Mouse (Mus musculus): ENCODE measurements around the gene Htr5b.

Htr5b gene

DNA sequence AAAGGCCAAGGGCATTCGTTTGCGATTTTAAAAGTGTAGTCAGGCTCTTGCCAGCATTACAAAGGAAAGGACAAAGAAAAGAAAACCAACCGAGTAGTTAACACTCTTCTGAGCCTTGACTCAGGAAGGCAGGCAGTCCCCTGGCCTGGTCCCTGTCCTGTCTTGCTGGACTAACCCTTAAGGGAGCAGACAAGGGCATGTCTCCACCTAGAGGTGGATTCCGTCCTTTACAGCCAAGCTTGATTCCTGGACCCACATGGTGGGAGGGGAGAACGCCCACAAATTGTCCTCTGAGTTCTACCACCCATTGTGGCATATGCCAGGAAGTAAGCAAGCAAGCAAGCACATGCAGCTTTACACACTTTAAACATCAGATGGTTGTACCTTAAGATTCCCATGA is 38.0 kb downstream of the Htr5b start:
- in situ Hi-C loops (cut with MseI, MboI), result no loop called here

DNA sequence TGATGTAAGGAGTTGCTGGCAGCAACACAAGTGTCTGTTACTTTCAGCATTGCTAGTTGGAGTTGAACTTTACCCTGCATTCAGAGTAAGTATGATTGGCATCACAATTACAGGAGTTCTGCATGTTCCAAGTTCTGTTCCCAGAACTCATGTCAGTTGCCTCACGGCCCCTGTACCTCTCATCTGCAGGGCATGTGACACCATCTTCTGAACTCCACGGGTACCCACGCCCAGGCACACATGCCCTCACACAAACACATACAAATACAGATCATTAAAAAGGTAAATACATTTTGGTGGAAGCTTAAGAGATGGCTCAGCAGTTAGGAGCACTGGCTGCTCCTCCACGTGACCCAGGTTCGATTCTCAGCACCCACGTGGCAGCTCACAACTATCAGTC is 41.5 kb downstream of the Htr5b start:
- in situ Hi-C loops (cut with MseI, MboI), result no loop called here

DNA sequence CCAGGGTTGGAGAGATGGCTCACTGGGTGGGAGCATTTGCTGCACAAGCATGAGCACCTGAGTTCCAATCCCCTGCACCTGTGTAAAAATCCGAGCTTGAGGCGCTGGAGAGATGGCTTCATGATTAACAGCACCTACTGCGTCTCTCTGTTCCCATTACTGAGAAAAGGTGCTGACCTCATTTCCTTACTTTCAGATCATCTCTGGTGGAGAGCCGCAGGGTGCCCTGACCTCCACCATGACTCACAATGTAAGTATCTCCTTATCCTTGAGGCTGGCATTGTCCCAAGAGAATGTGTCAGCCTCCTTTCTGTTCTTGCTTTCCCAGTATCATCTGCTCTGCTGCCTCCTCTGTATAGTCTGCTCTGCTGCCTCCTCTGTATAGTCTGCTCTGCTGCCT is 45.2 kb downstream of the Htr5b start:
- in situ Hi-C loops (cut with MseI, MboI), result no loop called here

DNA sequence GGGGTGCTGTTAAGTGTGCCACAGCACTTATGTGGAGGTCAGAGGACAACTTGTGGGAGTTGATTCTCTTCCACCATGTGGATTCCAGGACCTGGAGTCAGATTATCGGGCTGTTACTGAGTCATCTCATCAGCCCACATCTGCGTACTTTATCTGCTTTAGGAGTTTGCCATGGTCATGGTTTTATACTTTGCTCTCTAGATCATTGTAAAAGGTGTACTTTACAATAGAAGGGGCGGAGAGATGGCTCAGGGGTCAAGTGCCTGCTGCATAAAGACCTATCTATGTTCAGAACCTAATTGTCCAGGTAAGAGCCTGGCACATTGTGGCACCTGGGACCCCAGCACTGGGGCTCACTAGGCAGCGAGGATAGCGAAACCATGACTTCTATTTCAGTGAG is 48.9 kb downstream of the Htr5b start:
- in situ Hi-C loops (cut with MseI, MboI), result no loop called here

DNA sequence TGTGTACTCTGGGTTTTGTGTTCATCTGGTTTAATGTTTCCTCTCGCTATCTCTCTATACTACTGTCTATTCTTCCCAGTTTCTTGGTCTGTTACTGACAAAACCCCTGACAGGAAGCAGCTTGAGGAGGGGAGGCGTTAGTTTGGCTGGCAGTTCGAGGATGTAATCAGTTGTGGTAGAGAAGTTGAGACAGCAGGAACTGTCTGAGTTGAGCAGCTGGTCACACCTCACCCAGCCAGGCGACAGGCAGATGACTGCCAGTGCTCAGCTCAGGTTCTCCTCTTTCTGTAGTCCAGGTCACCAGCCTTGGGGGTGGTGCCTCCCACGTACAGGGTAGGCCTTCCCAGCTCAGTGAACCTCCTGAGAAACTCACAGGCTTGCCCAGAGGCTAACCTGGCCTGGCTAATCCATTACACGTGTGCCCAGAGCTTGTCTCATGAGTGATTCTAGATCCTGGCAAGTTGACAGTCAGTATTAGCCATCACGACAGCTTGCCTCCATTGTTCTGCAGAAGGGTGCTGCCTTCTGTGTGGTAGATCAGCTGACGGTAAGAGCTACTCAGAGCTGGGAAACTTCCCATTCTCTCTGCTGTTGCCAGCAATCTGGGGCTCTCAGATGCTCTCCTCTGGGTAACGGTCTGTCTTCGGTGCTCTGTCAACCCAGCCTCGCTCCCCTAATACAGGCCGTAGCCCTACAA is 49.8 kb downstream of the Htr5b start:
- in situ Hi-C loops (cut with MseI, MboI), result no loop called here

DNA sequence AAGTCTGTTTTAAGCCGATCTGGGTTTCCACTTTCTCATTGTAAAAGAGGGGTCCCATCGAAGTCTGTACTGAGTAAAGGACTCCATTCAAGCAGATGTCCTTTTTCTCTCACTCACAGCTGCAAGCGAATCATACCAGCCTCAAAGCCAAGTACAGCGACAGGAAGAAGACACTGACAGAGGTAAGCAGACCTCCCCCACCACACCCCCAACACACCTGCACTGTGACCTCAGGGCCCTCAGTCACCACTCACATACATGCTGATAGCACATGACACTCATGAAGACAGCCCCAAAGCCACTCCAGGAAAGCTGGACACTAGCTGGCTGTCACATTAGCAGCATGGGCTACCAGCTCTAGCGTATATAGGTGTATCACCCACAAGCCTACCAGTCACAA is 50.5 kb downstream of the Htr5b start:
- in situ Hi-C loops (cut with MseI, MboI), result no loop called here

DNA sequence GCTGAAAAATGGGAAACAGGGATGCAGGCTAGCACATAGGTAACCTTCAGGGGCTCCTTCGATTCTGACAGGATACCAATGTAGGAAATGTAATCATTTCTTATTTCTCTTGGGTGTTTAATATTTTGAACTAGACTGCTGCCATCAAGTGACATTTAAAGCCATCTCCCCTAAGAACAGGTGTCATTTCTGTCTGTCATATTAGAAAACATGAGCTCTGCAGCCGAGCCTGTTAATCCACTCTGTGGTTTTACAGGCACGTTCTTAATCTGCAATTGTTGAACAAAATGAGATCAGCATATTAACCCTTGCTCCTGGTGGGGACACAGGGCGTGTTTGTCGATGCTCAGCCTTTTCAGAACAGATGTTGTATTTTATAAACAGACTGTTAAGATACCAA is 56.8 kb downstream of the Htr5b start:
- in situ Hi-C loops (cut with MseI, MboI), result no loop called here

DNA sequence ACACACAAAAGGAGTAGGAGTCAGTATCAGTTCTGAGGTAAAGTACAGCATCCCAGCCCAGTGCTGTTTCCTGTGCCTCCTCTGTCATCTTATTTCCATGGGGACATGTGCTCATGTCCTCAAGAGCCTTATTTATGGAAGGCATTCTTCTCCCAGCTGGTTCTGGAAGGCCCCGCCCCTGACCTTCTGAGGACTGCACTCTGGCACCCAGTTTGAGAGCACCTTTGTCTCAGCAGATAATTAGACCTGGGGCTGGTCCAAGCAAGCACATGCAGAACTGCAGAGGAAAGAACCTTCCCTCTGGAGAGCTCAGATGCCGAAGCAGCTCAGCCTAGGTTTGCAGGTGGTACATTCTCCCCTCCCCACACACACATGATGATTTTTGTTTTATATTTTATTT is 60.0 kb downstream of the Htr5b start:
- in situ Hi-C loops (cut with MseI, MboI), result no loop called here

DNA sequence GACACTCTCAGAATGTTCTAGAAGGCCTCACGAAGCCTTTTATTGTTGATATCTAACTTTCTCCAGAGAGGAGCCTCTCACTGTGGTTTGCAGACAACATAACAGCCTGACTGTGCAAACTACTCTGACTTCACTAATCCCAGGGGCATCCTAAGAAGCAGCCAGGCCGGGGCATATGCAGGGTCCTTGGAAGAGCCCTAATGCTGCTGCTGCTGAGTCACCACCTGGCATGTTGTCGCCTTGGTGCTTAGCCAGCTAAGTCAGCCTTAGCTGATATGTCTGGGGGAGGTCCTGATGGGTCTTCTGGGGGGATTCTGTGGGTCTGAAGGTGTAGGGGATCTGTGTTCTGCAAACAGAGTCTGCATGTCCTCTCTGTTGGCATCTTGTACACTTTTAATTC is 62.0 kb downstream of the Htr5b start:
- in situ Hi-C loops (cut with MseI, MboI), result no loop called here

DNA sequence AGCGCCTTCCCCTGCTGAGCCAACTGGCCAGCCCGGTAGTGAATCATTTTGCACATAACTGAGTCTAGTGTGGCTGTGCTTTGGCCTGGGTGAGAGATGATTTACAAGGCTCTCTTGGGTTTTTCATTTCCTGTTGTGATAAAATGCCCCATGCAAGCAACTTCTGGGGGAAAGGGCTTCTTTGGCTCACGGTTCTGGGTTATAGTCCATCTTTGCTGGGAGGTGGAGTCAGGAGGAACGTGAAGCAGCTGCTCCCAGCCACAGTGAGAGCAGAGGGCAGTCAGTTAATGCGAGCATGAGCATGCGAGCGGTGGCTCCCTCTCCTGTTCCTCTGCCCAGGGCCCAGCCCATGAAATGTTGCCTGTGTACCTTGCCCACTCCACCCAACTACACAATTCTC is 64.5 kb downstream of the Htr5b start:
- in situ Hi-C loops (cut with MseI, MboI), result no loop called here

DNA sequence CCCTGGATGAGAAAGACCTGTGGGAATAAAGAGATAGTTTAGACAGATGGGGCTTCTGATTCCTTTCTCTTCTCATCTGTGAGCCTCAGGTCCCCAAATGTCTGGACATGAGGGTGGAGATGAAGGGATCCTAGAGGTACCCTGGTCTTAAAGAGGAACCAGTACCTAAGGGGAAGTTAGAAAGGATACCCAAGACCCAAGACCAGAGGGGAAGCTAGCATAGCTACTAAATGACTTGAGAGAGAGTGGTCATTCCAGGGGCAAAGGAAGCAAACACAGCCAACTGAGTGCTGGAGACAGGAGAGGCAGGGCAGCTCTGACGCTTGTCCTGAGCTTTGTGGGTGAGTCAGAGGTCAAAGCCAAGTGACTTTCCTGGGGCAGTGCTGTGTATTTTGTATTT is 65.6 kb downstream of the Htr5b start:
- in situ Hi-C loops (cut with MseI, MboI), result no loop called here

DNA sequence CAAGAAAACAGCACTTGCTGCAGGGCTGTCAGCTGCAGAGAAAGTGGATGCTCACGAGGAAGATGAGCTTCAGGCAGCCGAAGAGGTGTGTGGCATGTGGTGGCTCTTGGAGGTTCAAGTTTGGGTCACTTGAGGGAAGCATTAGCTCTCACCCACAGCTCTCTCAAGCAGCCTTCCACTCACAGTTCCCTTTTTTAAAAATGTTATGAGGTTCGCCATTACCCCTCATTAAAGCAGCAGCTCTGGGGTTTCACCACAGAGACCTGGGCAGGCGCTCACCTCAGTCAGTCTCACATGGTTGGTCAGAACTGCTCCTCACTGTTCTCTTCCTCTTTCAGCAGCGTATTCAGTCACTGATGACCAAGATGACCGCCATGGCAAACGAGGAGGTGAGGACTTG is 66.4 kb downstream of the Htr5b start:
- in situ Hi-C loops (cut with MseI, MboI), result no loop called here

DNA sequence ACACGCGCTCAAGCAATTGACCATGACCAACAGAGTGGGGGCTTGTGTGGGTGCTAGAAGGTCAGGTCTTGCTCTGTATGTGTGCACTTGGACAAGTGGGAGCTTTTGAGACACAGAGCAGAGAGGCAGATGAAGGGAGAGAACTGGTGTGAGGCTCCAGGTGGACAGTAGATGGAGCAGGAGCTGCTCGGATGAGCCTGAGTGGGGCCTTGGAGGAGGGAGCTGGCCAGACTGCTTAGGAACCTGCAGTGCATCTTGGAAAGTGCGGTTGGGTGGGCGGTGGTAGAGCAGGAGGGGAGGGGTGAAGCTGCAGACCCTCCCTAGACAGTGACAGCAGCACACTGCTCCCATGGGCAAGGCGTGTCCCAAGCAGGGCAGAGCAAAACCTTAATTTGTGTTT is 68.2 kb downstream of the Htr5b start:
- in situ Hi-C loops (cut with MseI, MboI), result no loop called here
